Mouse (Mus musculus): ENCODE measurements around the gene Arf3. TPM values are rescaled to one million over a fixed set of nuclear protein-coding genes. Genes with fewer than 3 reads are reported as not detected.

Gene Arf3
- polyA plus RNA-seq, 1 experiment from 2014 or later = 39.7 TPM

GRCm38 (mm10) chr15:98696216-98696615, 66.8 kb downstream of the Arf3 start:
- H3K36me3 ChIP-seq (ENCODE audit: control insufficient read depth, insufficient read depth, low read length) = no peaks in the 10 kb centered on the region
- no peak overlapping the region for H3K9ac ChIP-seq (ENCODE audit: low read depth, low read length)
- peaks cover 18% of the 10 kb centered on the region for H3K27me3 ChIP-seq (ENCODE audit: control insufficient read depth, insufficient read depth, low read length)
- 0 out of 2 replicates have a peak, but pooled peaks cover 10% of the 10 kb centered on the region for H3K4me1 ChIP-seq (ENCODE audit: control insufficient read depth, insufficient read depth, low read length)
- 56% methylated on average over 8 of the region's 8 CpGs for WGBS
- no peak overlapping the region for H3K4me3 ChIP-seq (ENCODE audit: low read length)
- no peaks in the 10 kb centered on the region for H3K9me3 ChIP-seq (ENCODE audit: control insufficient read depth, low read length)
- H3K4me2 ChIP-seq (replicated peaks; ENCODE audit: low read depth, low read length) = no peak overlapping the region
- ATAC-seq (ENCODE audit: low FRiP score, low TSS enrichment) = no peak
- H3K27ac ChIP-seq (ENCODE audit: low read depth, low read length) = no peak overlapping the region

- Histone ChIP-seq H3K27me3 (ENCODE audit: control insufficient read depth, insufficient read depth, low read length) (peaks cover 13% of the 10 kb centered on the region), H3K9ac (ENCODE audit: low read depth, low read length) (no peak overlapping the region), H3K4me3 (ENCODE audit: low read length) (no peak overlapping the region), H3K27ac (ENCODE audit: low read depth, low read length) (no peak overlapping the region), H3K36me3 (ENCODE audit: control insufficient read depth, insufficient read depth, low read length) (no peaks in the 10 kb centered on the region), H3K4me2 (replicated peaks; ENCODE audit: low read depth, low read length) (no peak overlapping the region), H3K4me1 (ENCODE audit: control insufficient read depth, insufficient read depth, low read length) (0 out of 2 replicates have a peak, but pooled peaks cover 10% of the 10 kb centered on the region), H3K9me3 (ENCODE audit: control insufficient read depth, low read length) (no peaks in the 10 kb centered on the region)
- ATAC-seq (ENCODE audit: low FRiP score, low TSS enrichment) = no peak
- WGBS = 38% methylated on average over 9 of the region's 9 CpGs
These were observed 67.3 kb downstream of the Arf3 start for GRCm38 (mm10) chr15:98695726-98696125.

- no peak overlapping the region for H3K9ac ChIP-seq (ENCODE audit: low read depth, low read length)
- 0 out of 2 replicates have a peak, but pooled peaks cover 6% of the 10 kb centered on the region for H3K4me1 ChIP-seq (ENCODE audit: control insufficient read depth, insufficient read depth, low read length)
- peak overlapping the region; percentile 43; the same call in 1 of the 2 replicates for H3K27ac ChIP-seq (ENCODE audit: low read depth, low read length)
- no peaks in the 10 kb centered on the region for H3K36me3 ChIP-seq (ENCODE audit: control insufficient read depth, insufficient read depth, low read length)
- H3K9me3 ChIP-seq (ENCODE audit: control insufficient read depth, low read length) = no peaks in the 10 kb centered on the region
- ATAC-seq (ENCODE audit: low FRiP score, low TSS enrichment) = no peak
- 36% methylated on average over 11 of the region's 11 CpGs for WGBS
- H3K4me3 ChIP-seq (ENCODE audit: low read length) = no peak overlapping the region
- no peaks in the 10 kb centered on the region for H3K27me3 ChIP-seq (ENCODE audit: control insufficient read depth, insufficient read depth, low read length)
- no peak overlapping the region for H3K4me2 ChIP-seq (replicated peaks; ENCODE audit: low read depth, low read length)
These were observed 70.8 kb downstream of the Arf3 start for GRCm38 (mm10) chr15:98692171-98692715.

GRCm38 (mm10) chr15:98691486-98692147, 71.4 kb downstream of the Arf3 start:
- 24% methylated on average over 7 of the region's 7 CpGs for WGBS
- Histone ChIP-seq H3K4me3 (ENCODE audit: low read length) (no peak overlapping the region), H3K36me3 (ENCODE audit: control insufficient read depth, insufficient read depth, low read length) (no peaks in the 10 kb centered on the region), H3K9me3 (ENCODE audit: control insufficient read depth, low read length) (no peaks in the 10 kb centered on the region), H3K4me1 (ENCODE audit: control insufficient read depth, insufficient read depth, low read length) (0 out of 2 replicates have a peak, but pooled peaks cover 6% of the 10 kb centered on the region), H3K9ac (ENCODE audit: low read depth, low read length) (no peak overlapping the region), H3K27ac (ENCODE audit: low read depth, low read length) (no peak overlapping the region), H3K4me2 (replicated peaks; ENCODE audit: low read depth, low read length) (no peak overlapping the region), H3K27me3 (ENCODE audit: control insufficient read depth, insufficient read depth, low read length) (no peaks in the 10 kb centered on the region)
- ATAC-seq (ENCODE audit: low FRiP score, low TSS enrichment) = no peak

- Histone ChIP-seq H3K36me3 (ENCODE audit: control insufficient read depth, insufficient read depth, low read length) (no peaks in the 10 kb centered on the region), H3K9me3 (ENCODE audit: control insufficient read depth, low read length) (no peaks in the 10 kb centered on the region), H3K4me1 (ENCODE audit: control insufficient read depth, insufficient read depth, low read length) (0 out of 2 replicates have a peak, but pooled peaks cover 6% of the 10 kb centered on the region), H3K27me3 (ENCODE audit: control insufficient read depth, insufficient read depth, low read length) (no peaks in the 10 kb centered on the region), H3K9ac (ENCODE audit: low read depth, low read length) (no peak overlapping the region), H3K27ac (ENCODE audit: low read depth, low read length) (no peak overlapping the region), H3K4me3 (ENCODE audit: low read length) (no peak overlapping the region), H3K4me2 (replicated peaks; ENCODE audit: low read depth, low read length) (no peak overlapping the region)
- WGBS = 78% methylated on average over 2 of the region's 2 CpGs
- no peak for ATAC-seq (ENCODE audit: low FRiP score, low TSS enrichment)
These were observed 73.3 kb downstream of the Arf3 start for GRCm38 (mm10) chr15:98689682-98690081.

Other genes with a start within 250 kb of the Arf3 start
- 107 and 123 TPM in 2 replicates for gene Kansl2, start 228.9 kb downstream of the Arf3 start, polyA plus RNA-seq (2014; fragmentation: Nextera tagmentation; extraction: Ambion mirVana)
- gene Ccnt1, start 192.3 kb downstream of the Arf3 start, polyA plus RNA-seq (2014; fragmentation: Nextera tagmentation; extraction: Ambion mirVana) = 55.4 and 72.9 TPM in 2 replicates
- 0.57 TPM in 1 of 2 replicates, not detected in the other for gene 4930415O20Rik, start 192.2 kb downstream of the Arf3 start, polyA plus RNA-seq (2014; fragmentation: Nextera tagmentation; extraction: Ambion mirVana)
- gene Adcy6, start 153.1 kb downstream of the Arf3 start, polyA plus RNA-seq (2014; fragmentation: Nextera tagmentation; extraction: Ambion mirVana) = 26.2 and 31.5 TPM in 2 replicates
- gene Cacnb3, start 132.4 kb downstream of the Arf3 start, polyA plus RNA-seq (2014; fragmentation: Nextera tagmentation; extraction: Ambion mirVana) = 21.5 and 26.5 TPM in 2 replicates
- gene Ddx23, start 100.3 kb downstream of the Arf3 start, polyA plus RNA-seq (2014; fragmentation: Nextera tagmentation; extraction: Ambion mirVana) = 27.3 and 32.2 TPM in 2 replicates
- 0.28 and 0.31 TPM in 2 replicates for gene Rnd1, start 85.8 kb downstream of the Arf3 start, polyA plus RNA-seq (2014; fragmentation: Nextera tagmentation; extraction: Ambion mirVana)
- gene Ccdc65, start 55.0 kb downstream of the Arf3 start, polyA plus RNA-seq (2014; fragmentation: Nextera tagmentation; extraction: Ambion mirVana) = 0.69 and 1.0 TPM in 2 replicates
- gene Fkbp11, start 35.0 kb downstream of the Arf3 start, polyA plus RNA-seq (2014; fragmentation: Nextera tagmentation; extraction: Ambion mirVana) = 28.8 and 33.4 TPM in 2 replicates
- not detected in 2 replicates for gene Wnt10b, start 14.9 kb upstream of the Arf3 start, polyA plus RNA-seq (2014; fragmentation: Nextera tagmentation; extraction: Ambion mirVana)
- gene Wnt1, start 26.6 kb upstream of the Arf3 start, polyA plus RNA-seq (2014; fragmentation: Nextera tagmentation; extraction: Ambion mirVana) = not detected in 2 replicates
- 1.4 TPM in 2 replicates for gene Ddn, start 46.3 kb upstream of the Arf3 start, polyA plus RNA-seq (2014; fragmentation: Nextera tagmentation; extraction: Ambion mirVana)
- 67.8 and 83.7 TPM in 2 replicates for gene Prkag1, start 68.3 kb upstream of the Arf3 start, polyA plus RNA-seq (2014; fragmentation: Nextera tagmentation; extraction: Ambion mirVana)
- gene Kmt2d, start 108.0 kb upstream of the Arf3 start, polyA plus RNA-seq (2014; fragmentation: Nextera tagmentation; extraction: Ambion mirVana) = 17.5 and 21.4 TPM in 2 replicates
- 14.4 and 22.4 TPM in 2 replicates for gene Rhebl1, start 131.3 kb upstream of the Arf3 start, polyA plus RNA-seq (2014; fragmentation: Nextera tagmentation; extraction: Ambion mirVana)
- gene Dhh, start 135.3 kb upstream of the Arf3 start, polyA plus RNA-seq (2014; fragmentation: Nextera tagmentation; extraction: Ambion mirVana) = 0.54 and 0.84 TPM in 2 replicates
- 5.5 and 8.6 TPM in 2 replicates for gene Lmbr1l, start 155.0 kb upstream of the Arf3 start, polyA plus RNA-seq (2014; fragmentation: Nextera tagmentation; extraction: Ambion mirVana)
- gene Tuba1b, start 171.4 kb upstream of the Arf3 start, polyA plus RNA-seq (2014; fragmentation: Nextera tagmentation; extraction: Ambion mirVana) = 1,971 and 2,088 TPM in 2 replicates
- not detected in 2 replicates for gene Gm49450, start 190.3 kb upstream of the Arf3 start, polyA plus RNA-seq (2014; fragmentation: Nextera tagmentation; extraction: Ambion mirVana)
- gene Tuba1a, start 190.5 kb upstream of the Arf3 start, polyA plus RNA-seq (2014; fragmentation: Nextera tagmentation; extraction: Ambion mirVana) = 891 and 921 TPM in 2 replicates

All from kidney, embryonic 14.5 days (tissue).